Mouse (Mus musculus): ENCODE data around the gene D230025D16Rik.
"Not testable (repeated sequence)": the region's sequence is repeated elsewhere in the genome, so short reads cannot be mapped to it uniquely, and the experiment has no call there.

D230025D16Rik gene

DNA sequence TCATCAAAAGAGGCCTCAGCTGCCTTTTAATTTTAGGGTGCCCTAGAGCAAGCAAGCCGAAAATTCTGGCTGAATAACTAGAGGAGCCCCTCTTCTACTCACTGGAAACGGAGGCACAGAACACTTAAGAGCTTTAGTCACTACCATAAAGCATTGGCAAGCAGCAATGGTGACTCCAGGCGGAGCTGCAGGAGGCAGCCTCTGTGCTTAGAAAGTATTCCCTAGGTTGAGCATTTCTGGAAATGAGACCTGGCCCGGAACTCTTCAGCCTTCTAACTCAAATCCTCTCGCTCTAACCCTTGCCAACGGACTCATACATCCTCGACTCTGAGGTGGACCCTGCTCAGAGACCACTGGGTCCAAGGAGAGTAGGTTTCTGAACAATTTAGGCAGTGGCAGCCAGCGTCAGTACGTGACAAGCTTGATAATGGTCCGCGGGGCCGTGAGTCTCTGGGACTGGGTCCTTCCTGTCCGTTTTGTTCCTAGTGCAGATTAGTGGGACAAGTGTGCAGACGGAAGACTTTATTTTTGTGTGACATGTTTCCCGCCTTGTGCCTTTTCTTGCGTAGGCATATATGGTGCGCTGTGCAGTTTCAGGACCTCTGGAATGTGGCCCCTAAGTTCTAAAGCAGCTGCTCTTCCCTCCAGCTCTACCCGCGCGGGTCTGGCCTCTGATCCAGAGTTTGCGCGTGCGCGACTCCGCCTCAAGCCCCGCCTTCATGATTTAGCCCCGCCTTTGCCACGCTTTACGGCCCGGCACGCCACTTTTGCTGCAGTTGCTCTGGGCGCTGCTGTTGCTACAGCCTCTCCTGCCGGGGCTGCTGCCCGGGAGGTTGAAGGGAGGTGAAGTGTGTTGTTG is at the start of gene D230025D16Rik:
TSS of gene D230025D16Rik (plus strand) at position 733 of the 859 bp plus-strand sequence.
- DNase-seq (ENCODE audit: low read depth): peak; percentile 98

GRCm38 (mm10) chr8:105175287-105175686 is 49.7 kb upstream of the D230025D16Rik start:
- peak; percentile 57 for DNase-seq (ENCODE audit: low read depth)

DNA sequence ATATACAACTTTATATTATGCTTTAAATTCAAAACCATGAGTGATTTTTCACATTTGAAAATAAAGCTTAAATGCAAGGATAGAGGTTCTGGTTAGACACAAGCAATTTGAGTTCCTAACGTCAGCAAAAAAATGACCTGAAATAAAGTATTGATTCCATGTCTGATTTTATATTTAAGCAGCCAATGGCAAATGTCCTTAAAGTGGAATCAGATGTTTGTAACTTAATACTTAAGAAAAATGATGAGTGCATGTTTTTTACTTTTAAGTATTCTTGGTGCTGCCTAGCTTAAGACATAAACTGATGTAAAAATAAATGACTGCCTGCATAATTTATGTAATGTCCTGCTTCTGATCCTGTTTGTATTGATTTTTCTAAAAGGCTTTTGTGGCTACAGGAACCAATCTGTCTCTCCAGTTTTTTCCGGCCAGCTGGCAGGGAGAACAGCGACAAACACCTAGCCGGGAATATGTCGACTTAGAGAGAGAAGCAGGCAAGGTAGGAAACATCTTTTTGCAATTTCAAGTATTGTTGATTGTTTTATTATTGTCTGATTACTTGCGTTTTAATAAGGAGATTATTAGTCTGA is 46.6 kb upstream of the D230025D16Rik start:
- peak; percentile 27 for DNase-seq (ENCODE audit: low read depth)

DNA sequence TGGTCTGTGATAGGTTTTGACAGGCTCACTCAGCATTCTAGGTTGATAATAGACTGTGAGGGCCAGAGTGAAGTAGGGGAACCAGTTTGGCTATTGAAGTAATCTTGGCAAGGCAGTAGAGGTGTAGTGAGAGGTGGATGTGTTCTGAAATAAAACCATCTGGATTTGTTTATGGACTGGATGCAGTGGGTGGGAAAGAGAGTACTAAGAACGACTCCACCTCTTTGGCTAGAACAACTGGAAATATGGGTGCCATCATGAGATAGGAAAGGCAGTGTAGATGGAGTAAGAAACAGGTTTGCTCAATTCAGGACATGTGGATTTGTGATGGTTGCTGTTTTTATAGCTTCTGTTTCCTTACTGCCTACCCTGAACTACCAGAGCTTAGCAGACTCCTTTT is 42.7 kb upstream of the D230025D16Rik start:
- DNase-seq (ENCODE audit: low read depth): peak; percentile 46

GRCm38 (mm10) chr8:105186467-105187005 is 38.4 kb upstream of the D230025D16Rik start:
- DNase-seq (ENCODE audit: low read depth): peak; percentile 89

DNA sequence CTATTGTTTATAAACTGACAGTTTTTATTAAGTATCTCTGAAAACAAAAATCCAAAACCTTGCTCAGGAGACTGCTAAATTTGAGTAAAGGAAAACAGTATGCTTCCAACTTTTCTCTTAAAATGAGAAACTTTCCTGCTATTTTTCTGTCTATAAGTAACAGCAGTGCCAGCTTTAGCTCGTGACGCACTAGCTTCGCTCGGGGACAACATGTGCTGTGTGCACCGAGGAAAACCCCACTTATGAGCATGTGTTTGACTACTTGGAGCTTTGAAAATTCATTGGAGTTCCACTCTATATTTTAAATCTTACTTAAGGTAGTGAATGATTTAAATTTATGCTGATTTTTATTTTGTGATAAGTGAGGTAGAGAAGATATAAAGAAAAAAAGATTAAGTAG is 32.8 kb upstream of the D230025D16Rik start:
- no peak for DNase-seq (ENCODE audit: low read depth)

GRCm38 (mm10) chr8:105205748-105206147 is 19.2 kb upstream of the D230025D16Rik start:
- no peak for DNase-seq (ENCODE audit: low read depth)

DNA sequence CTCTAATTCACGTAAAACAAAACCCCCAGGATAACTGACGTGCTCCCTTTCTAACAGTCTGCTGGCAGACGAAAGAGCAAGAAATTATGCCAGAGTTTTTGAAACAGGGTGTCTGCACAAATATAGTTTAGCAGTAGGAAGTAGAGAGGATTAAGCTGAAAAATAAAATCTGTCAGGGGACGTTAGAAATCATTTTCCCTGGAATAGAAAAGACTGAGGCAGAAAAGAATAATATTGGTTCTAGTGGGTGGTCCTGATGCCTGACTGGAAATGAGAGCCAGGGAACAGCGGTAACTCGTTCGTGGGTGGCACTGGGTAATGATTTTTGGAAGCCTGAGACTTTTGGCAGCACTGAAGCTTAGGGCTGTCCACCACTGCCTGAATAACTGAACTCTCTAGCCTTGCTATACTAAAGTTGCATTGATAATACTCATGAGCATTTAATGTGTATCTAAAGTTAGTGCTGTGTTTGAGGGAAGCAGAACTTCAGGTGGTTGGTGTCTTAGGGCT is 18.1 kb upstream of the D230025D16Rik start:
- no peak for DNase-seq (ENCODE audit: low read depth)

DNA sequence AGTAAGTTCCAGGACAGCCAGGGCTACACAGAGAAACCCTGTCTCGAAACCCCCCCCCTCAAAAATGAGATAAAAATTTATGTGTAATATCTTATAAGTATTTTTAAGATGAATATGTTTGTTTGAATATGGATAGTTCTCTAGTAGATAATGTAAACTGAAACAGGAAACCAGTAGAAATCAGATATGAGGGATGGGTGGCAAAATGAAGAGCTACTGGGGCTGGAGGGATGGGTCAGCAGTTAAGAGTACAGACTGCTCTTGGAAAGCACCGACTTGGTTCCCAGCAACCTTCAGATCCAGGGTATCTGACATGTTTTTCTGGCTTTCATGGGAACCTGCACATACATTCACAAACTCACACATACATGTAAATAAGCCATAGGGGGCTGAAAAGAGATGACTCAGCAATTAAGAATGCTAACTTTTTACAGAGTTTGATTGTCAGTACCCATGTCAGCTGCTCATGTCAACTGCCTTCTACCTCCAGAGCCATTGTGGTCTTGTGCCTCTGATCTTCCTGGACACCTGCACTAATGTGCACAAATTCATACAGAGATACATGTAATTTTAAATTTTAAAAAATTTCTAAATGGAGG is 17.2 kb upstream of the D230025D16Rik start:
- no peak for DNase-seq (ENCODE audit: low read depth)

- DNase-seq (ENCODE audit: low read depth): no peak
Measured at GRCm38 (mm10) chr8:105209153-105210110, 15.5 kb upstream of the D230025D16Rik start.

DNA sequence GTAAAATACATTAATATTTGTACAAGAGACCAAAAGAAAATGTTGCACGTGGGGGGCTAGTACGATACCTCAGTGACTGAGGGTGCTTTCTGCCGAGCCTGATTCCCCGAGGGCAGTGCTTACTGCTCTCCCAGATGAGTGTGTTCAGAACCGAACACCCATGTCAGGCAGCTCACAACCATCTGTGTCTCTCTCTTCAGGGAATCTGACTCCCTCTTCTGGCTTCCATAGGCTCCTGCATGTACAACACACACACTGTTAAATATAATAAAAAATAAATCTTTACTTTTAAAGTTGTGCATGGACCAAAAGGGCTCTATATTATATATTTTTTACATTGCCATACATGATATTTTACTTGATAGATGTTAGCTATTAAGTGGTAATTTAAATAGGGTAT is 10.8 kb upstream of the D230025D16Rik start:
- DNase-seq (ENCODE audit: low read depth): peak; percentile 16

DNA sequence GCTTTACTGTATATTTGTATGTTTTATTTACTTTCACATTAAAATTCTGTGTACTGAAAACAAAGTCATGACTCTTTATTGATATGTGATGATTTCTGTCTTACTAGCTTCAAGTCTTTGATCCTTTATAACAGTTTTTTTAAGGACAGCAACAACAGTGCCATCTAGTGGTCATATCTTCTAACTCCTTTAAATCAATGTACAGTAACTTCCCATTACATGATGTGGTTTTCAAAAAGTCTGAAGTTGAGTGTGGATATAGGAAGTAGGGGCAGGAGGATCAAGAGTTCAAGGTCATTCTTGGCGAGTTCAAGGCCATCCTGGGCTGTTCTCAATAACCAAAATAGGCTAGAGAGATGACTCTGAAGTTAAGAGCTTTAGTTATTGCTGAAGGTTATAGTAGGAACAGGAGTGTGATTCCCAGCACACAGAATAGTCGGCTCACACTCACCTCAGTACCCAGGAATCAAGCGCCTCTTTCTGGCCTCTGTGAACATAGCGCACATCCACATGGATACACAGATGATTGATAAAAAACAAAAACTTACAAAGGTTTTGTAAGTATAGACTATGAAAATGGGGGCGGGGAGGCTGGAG is 6.9 kb upstream of the D230025D16Rik start:
- DNase-seq (ENCODE audit: low read depth): peak; percentile 84

DNA sequence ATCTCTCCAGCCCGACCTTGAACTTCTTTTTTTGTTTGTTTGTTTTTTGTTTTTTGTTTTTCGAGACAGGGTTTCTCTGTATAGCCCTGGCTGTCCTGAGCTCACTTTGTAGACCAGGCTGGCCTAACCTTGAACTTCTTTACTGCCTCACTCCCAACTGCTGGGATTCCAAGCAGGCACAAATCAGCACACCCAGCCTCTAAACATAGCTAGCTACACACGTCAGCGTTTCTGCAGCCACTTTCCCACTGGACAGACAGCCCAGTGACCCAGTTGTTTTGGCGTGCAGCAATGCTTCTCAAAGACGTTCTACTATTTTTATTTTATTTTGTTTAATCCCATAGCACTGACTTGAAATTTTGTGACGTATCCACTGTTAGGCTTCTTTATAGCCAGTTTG is 1.1 kb upstream of the D230025D16Rik start:
- no peak for DNase-seq (ENCODE audit: low read depth)

DNA sequence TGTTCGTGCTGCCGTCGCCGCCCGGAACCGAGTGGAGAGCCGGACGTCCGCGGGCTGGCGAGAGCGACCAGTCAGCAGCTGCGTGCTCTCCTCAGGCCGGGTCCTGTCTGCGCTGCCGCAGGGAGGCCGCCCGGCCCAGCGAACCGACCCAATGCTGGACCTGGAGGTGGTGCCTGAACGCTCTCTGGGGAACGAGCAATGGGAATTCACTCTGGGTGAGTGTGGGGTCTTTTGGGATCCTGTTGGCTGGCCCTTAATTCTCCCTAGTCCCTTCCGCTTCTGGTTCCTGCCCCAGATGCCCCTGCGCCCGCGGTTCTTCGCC is 288 bp downstream of the D230025D16Rik start:
- no peak for DNase-seq (ENCODE audit: low read depth)

DNA sequence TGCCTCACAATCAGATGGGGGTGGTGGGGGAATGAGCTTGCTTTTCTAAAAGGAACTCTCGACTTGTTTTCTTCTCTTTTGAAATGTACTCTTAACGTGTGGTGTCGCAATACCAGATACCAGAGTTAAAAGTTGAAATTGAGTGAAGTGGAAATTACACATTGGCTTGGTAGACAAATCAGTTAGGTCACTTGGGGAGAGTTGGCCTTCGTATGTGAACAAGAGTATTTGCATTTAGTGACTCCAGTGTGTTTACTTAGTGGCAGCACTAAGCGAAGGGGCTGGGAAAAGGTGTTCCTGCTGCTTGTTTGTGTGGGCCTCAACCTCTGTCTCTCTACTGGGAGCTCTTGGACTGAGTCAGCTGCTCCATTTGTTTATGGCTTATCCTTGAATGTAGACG is 972 bp downstream of the D230025D16Rik start:
- peak; percentile 57 for DNase-seq (ENCODE audit: low read depth)

DNA sequence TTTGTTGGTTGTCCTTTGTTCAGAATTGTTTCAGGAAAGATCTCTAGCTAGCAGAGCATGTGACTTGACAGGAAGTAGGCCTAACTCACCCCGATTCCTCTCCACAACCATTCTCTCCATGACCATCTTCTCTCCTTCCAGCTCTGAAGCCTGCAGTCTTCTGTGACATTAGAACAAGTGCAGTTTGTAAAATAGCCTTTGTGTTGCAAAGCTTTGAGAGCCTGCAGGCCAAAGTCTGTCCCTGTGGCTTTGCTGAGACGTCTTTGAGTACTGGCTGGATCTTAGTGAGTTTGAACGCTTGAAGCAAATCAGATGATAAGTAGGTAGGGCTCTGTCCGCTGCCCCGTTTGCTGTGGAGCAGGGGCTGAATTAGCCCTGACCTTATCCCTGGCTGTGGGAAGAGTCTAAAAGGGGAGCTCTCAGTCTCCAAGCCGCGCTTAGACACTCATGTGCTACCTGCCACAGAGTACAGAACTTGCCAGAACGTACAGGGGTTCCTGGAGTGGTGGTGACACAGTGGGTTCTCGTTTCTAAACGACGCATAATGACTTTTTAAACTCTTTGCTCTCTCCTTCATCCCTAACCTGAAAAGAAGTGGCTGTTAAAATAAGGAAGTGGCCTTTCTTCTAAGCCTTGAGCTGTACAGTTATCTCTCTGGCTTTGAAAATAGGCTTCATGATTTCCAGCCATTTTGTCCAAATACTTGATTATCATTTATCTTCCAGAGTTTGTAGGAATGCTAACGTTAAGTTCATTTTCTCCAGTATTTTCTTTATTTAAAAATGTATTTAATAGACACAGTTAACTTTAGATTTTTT is 6.8 kb downstream of the D230025D16Rik start:
- DNase-seq (ENCODE audit: low read depth): no peak

DNA sequence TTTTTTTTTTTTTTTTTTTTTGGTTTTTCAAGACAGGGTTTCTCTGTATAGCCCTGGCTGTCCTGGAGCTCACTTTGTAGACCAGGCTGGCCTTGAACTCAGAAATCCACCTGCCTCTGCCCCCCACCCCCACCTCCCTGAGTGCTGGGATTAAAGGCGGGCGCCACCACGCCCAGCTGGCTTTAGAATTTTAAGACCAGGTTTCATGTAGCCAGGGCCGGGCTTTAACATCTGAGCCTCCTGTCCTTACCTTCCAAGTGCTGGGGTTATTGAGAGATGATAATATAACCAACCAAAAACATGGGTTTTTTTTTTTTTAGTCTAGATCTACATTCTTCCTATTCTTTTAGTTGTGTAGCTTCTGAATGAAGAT is 7.4 kb downstream of the D230025D16Rik start:
- not testable (repeated sequence) for DNase-seq (ENCODE audit: low read depth)

GRCm38 (mm10) chr8:105233126-105233935 is 8.4 kb downstream of the D230025D16Rik start:
- no peak for DNase-seq (ENCODE audit: low read depth)

GRCm38 (mm10) chr8:105235206-105235605 is 10.3 kb downstream of the D230025D16Rik start:
- no peak for DNase-seq (ENCODE audit: low read depth)

Measured in NIH3T3 (cell line).